ENCODE assay signal across 8 mouse cellular contexts in genomic region chr11:120030145-120030901, GRCm38 (mm10). TPM values are rescaled to one million over a fixed set of nuclear protein-coding genes. Genes with fewer than 3 reads are reported as not detected.
DNase-seq lines count a peak whose midpoint lies in the region; ATAC-seq and TF ChIP-seq lines count a peak whose summit lies in the region.

No protein-coding gene starts in this region.

- no peak overlapping the region for H3K4me2 ChIP-seq in intestine, postnatal 0 days (replicated peaks; ENCODE audit: low read depth)

- H3K27me3 ChIP-seq in intestine, postnatal 0 days (replicated peaks; ENCODE audit: control insufficient read depth, insufficient read depth, low read length), result no peaks in the 10 kb centered on the region
- no peaks in the 10 kb centered on the region for H3K27me3 ChIP-seq in splenic B cell, adult 2 months (ENCODE audit: control insufficient read depth, insufficient read depth, low read length, poor library complexity, severe bottlenecking)

- TF ChIP-seq POLR2A in bone marrow, adult 2 months (IDR thresholded peaks at IDR 0.05; ENCODE audit: borderline replicate concordance, control insufficient read depth, low read depth, low read length), result no peak

- H3K4me3 ChIP-seq in bone marrow, adult 2 months (replicated peaks; ENCODE audit: control insufficient read depth, low read depth, low read length), result no peak overlapping the region
- H3K4me3 ChIP-seq in intestine, postnatal 0 days (ENCODE audit: low read depth, low read length), result no peak overlapping the region

- no peaks in the 10 kb centered on the region for H3K36me3 ChIP-seq in intestine, postnatal 0 days (ENCODE audit: control insufficient read depth, insufficient read depth)
- H3K36me3 ChIP-seq in splenic B cell, adult 2 months (ENCODE audit: control insufficient read depth, insufficient read depth, low read length, poor library complexity, severe bottlenecking), result no peaks in the 10 kb centered on the region

- no peaks in the 10 kb centered on the region for H3K9me3 ChIP-seq in intestine, postnatal 0 days (ENCODE audit: control insufficient read depth)

- no peak overlapping the region for H3K27ac ChIP-seq in bone marrow, adult 2 months (ENCODE audit: control insufficient read depth, insufficient read depth, low read depth, low read length, poor library complexity)
- no peak overlapping the region for H3K27ac ChIP-seq in intestine, postnatal 0 days (ENCODE audit: low read depth, low read length)

- peaks cover 5% of the 10 kb centered on the region for H3K4me1 ChIP-seq in bone marrow, adult 2 months (ENCODE audit: control insufficient read depth, insufficient read depth, low read length)
- 0 out of 2 replicates have a peak, but pooled peaks cover 3% of the 10 kb centered on the region for H3K4me1 ChIP-seq in intestine, postnatal 0 days (replicated peaks; ENCODE audit: control insufficient read depth, insufficient read depth, low read length)

- TF ChIP-seq CTCF in bone marrow, adult 2 months (IDR thresholded peaks at IDR 0.05; ENCODE audit: control insufficient read depth, insufficient read depth, low read length), result peak; percentile 63
- TF ChIP-seq CTCF in intestine, postnatal 0 days (IDR thresholded peaks at IDR 0.05; ENCODE audit: low read depth), result peak; percentile 88

- H3K9ac ChIP-seq in intestine, postnatal 0 days (ENCODE audit: low read depth, low read length), result no peak overlapping the region

- 36% methylated on average over 10 of the region's 10 CpGs for WGBS in bone marrow, adult 2 months
- 31% methylated on average over 10 of the region's 10 CpGs for WGBS in intestine, postnatal 0 days

- peak; percentile 17; the same call in 1 of the 2 replicates for ATAC-seq in intestine, postnatal 0 days

- peak; percentile 62 for DNase-seq in layer of hippocampus, adult 11-12 months (ENCODE audit: low spot score)
- DNase-seq in layer of hippocampus, postnatal 36 days, result no peak
- DNase-seq in forelimb bud, embryonic 11.5 days (ENCODE audit: low read depth, low spot score), result peak; percentile 69
- DNase-seq in lung, postnatal 14 days, result peak; percentile 72
- DNase-seq in splenic B cell, adult 2 months (ENCODE audit: low read depth, low spot score), result peak; percentile 41
- no peak for DNase-seq in left cerebral cortex, adult 11 months (ENCODE audit: low spot score)

RNA-seq across cellular contexts. Expression of gene Aatk, which starts 16.6 kb away (rescaled TPM):
- total RNA-seq in layer of hippocampus, postnatal 36 days (2021), result 100 to 1,000 TPM; 213 to 224 TPM
- 8.4 and 15.7 TPM in 2 replicates for polyA plus RNA-seq in bone marrow, adult 2 months (2011; ENCODE audit: insufficient read depth, insufficient read length, low replicate concordance, missing spikeins)
- polyA plus RNA-seq in intestine, postnatal 0 days (2015; fragmentation: Nextera tagmentation; extraction: Ambion mirVana), result 1.6 and 1.7 TPM in 2 replicates

RNA-seq across cellular contexts. Expression of gene Cep131, which starts 56.3 kb away (rescaled TPM):
- 10 to 100 TPM; 28.7 to 33.0 TPM for total RNA-seq in layer of hippocampus, postnatal 36 days (2021)
- polyA plus RNA-seq in bone marrow, adult 2 months (2011; ENCODE audit: insufficient read depth, insufficient read length, low replicate concordance, missing spikeins), result 14.3 and 19.8 TPM in 2 replicates
- 4.8 and 5.6 TPM in 2 replicates for polyA plus RNA-seq in intestine, postnatal 0 days (2015; fragmentation: Nextera tagmentation; extraction: Ambion mirVana)

Comparison
In these comparisons a context has a peak if more than half of its experiments do, and no peak if none do; other contexts are left out.
1. DNase-seq: peak in layer of hippocampus, adult 11-12 months (single experiment), forelimb bud, embryonic 11.5 days (single experiment), lung, postnatal 14 days (single experiment) and splenic B cell, adult 2 months (single experiment); none in layer of hippocampus, postnatal 36 days (0 of 2) and left cerebral cortex, adult 11 months (single experiment).